8 mouse cellular contexts compared by ENCODE assay signal in the genomic region with DNA sequence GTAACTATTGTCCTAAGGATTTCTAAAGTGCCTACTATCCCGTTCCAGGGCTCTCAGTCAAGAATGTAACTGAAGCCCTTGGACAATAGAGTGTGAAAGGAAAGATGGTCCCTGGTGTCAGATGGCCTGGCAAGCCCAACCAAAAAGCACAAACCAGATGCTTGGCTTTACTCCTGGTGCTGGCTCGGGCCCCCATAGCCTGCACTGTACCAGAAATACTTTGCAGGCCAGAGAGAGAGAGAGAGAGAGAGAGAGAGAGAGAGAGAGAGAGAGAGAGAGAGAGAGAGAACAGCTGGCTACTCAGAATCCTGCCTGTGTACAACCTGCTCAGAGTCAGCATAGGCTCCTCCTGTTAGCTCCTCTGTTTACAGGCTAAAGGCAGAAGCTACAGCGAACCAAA. TPM values are rescaled to one million over a fixed set of nuclear protein-coding genes. Genes with fewer than 3 reads are reported as not detected.
DNase-seq lines count a peak whose midpoint lies in the region; ATAC-seq lines count a peak whose summit lies in the region.

No protein-coding gene starts in this region.

- ATAC-seq in liver, embryonic 11.5 days (replicated peaks; ENCODE audit: low FRiP score), result no peak

- peaks cover 41% of the 10 kb centered on the region for H3K4me1 ChIP-seq in liver, embryonic 11.5 days (replicated peaks; ENCODE audit: control insufficient read depth, insufficient read depth, low read length)

- H3K27me3 ChIP-seq in liver, embryonic 11.5 days (replicated peaks; ENCODE audit: control insufficient read depth, insufficient read depth, low read length), result no peaks in the 10 kb centered on the region

- peak overlapping the region; percentile 36; the same call in 1 of the 2 replicates for H3K27ac ChIP-seq in liver, embryonic 11.5 days (ENCODE audit: low read depth, low read length)

- intact Hi-C loops in heart, postnatal 25 days (cut with DNase I), result no loop called here
- intact Hi-C loops in left cerebral cortex, postnatal 10 days (cut with DNase I), result no loop called here

- DNase-seq in liver, embryonic 11.5 days (ENCODE audit: low spot score), result no peak
- DNase-seq in liver, result no peak
- DNase-seq in fibroblast of lung, adult 2 months (ENCODE audit: low read depth), result peak; percentile 36
- peak; percentile 56 for DNase-seq in heart, postnatal 25 days (ENCODE audit: low spot score)
- peak; percentile 82 for DNase-seq in skeletal muscle tissue, adult 2 months (ENCODE audit: low read depth, low spot score)
- DNase-seq in adrenal gland, adult 8-10 months, result no peak
- DNase-seq in thymus, postnatal 36 days, result no peak
- no peak for DNase-seq in left cerebral cortex, postnatal 10 days (ENCODE audit: extremely low spot score in 1 of 2, low spot score in 2 of 2)

- H3K9ac ChIP-seq in liver, embryonic 11.5 days (ENCODE audit: low read depth, low read length), result no peak overlapping the region

- no peak overlapping the region for H3K4me2 ChIP-seq in liver, embryonic 11.5 days

- no peaks in the 10 kb centered on the region for H3K9me3 ChIP-seq in liver, embryonic 11.5 days (ENCODE audit: control insufficient read depth, low read length)

- no peaks in the 10 kb centered on the region for H3K36me3 ChIP-seq in liver, embryonic 11.5 days (ENCODE audit: control insufficient read depth, insufficient read depth, low read length)

- no peak overlapping the region for H3K4me3 ChIP-seq in liver, embryonic 11.5 days (ENCODE audit: low read depth, low read length)

- WGBS in liver, embryonic 11.5 days, result 53% methylated on average over 3 of the region's 3 CpGs

RNA-seq across cellular contexts. Expression of gene Tpm1, which starts 36.7 kb away (rescaled TPM):
- polyA plus RNA-seq in liver, embryonic 11.5 days (2014; fragmentation: Nextera tagmentation; extraction: Ambion mirVana), result 378 and 420 TPM in 2 replicates
- total RNA-seq in heart, postnatal 25 days (2021), result over 10,000 TPM; 12,975 to 13,062 TPM
- total RNA-seq in adrenal gland, adult 8-10 months (2022), result 100 to 1,000 TPM; 153 to 277 (median 212) TPM
- 100 to 1,000 TPM; 180 to 192 TPM for total RNA-seq in left cerebral cortex, postnatal 10 days (2021)

RNA-seq across cellular contexts. Expression of gene Lactb, which starts 37.2 kb away (rescaled TPM):
- polyA plus RNA-seq in liver, embryonic 11.5 days (2014; fragmentation: Nextera tagmentation; extraction: Ambion mirVana), result 11.6 and 12.7 TPM in 2 replicates
- 10 to 100 TPM; 21.2 to 22.5 TPM for total RNA-seq in heart, postnatal 25 days (2021)
- total RNA-seq in adrenal gland, adult 8-10 months (2022), result 10 to 100 TPM; 15.8 to 19.2 (median 17.8) TPM
- 10 to 100 TPM; 17.5 to 18.6 TPM for total RNA-seq in left cerebral cortex, postnatal 10 days (2021)

Comparison
In these comparisons a context has a peak if more than half of its experiments do, and no peak if none do; other contexts are left out.
1. DNase-seq: peak in fibroblast of lung, adult 2 months (single experiment), heart, postnatal 25 days (single experiment) and skeletal muscle tissue, adult 2 months (single experiment); none in liver, embryonic 11.5 days (single experiment), liver (single experiment), adrenal gland, adult 8-10 months (single experiment), thymus, postnatal 36 days (0 of 2) and left cerebral cortex, postnatal 10 days (0 of 2).
2. RNA of gene Tpm1, which starts 36.7 kb away (total RNA-seq): 12,975 to 13,062 TPM in heart, postnatal 25 days; 153 to 277 TPM in adrenal gland, adult 8-10 months and 180 to 192 TPM in left cerebral cortex, postnatal 10 days; every median in the first group is over 10 times any median in the second.